Mouse (Mus musculus) adrenal gland, adult 8-10 months (tissue): Measurements from ENCODE around the gene Sertad3. TPM values are rescaled to one million over a fixed set of nuclear protein-coding genes. Genes with fewer than 3 reads are reported as not detected.

Experiments
- DNase-seq: peaks from one replicate; pipeline ENCODE4 v3.0.0; 2022
- total RNA-seq, 4 experiments: library from RNA; stranded (reverse); gene quantifications; 2 replicates each; pipeline ENCODE4 v1.2.4; 2022

The Sertad3 gene
- 10 to 100 TPM; 12.6 to 19.4 (median 14.8) TPM for total RNA-seq

GRCm38 (mm10) chr7:27473156-27473834, at the start of gene Sertad3:
Gene Sertad3 (plus strand): TSS chr7:27473768.
- peak; percentile 99 for DNase-seq

- no peak for DNase-seq
Measured at GRCm38 (mm10) chr7:27427387-27427786, 46.2 kb upstream of the Sertad3 start.

GRCm38 (mm10) chr7:27428002-27428401, 45.6 kb upstream of the Sertad3 start:
- no peak for DNase-seq

GRCm38 (mm10) chr7:27429135-27429534, 44.4 kb upstream of the Sertad3 start:
- DNase-seq, result no peak

- no peak for DNase-seq
Measured at GRCm38 (mm10) chr7:27433349-27433748, 40.2 kb upstream of the Sertad3 start.

GRCm38 (mm10) chr7:27433794-27434193, 39.8 kb upstream of the Sertad3 start:
- no peak for DNase-seq

- no peak for DNase-seq
Measured at GRCm38 (mm10) chr7:27437544-27437943, 36.0 kb upstream of the Sertad3 start.

- DNase-seq, result no peak
Measured at GRCm38 (mm10) chr7:27440014-27440413, 33.6 kb upstream of the Sertad3 start.

- no peak for DNase-seq
Measured at GRCm38 (mm10) chr7:27446051-27446450, 27.5 kb upstream of the Sertad3 start.

- DNase-seq, result peak; percentile 32
Measured at GRCm38 (mm10) chr7:27446521-27447418, 26.8 kb upstream of the Sertad3 start.

- peak; percentile 100 for DNase-seq
Measured at GRCm38 (mm10) chr7:27447419-27448286, 25.9 kb upstream of the Sertad3 start, which contains the start of the genes Sptbn4 and Blvrb. Gene Sptbn4 (minus strand): TSS chr7:27447686. Gene Blvrb (plus strand): TSS chr7:27447978.

- DNase-seq, result peak; percentile 32
Measured at GRCm38 (mm10) chr7:27448421-27449206, 25.0 kb upstream of the Sertad3 start.

- peak; percentile 52 for DNase-seq
Measured at GRCm38 (mm10) chr7:27449256-27449862, 24.2 kb upstream of the Sertad3 start.

GRCm38 (mm10) chr7:27451359-27451758, 22.2 kb upstream of the Sertad3 start:
- no peak for DNase-seq

- no peak for DNase-seq
Measured at GRCm38 (mm10) chr7:27452206-27452770, 21.3 kb upstream of the Sertad3 start.

GRCm38 (mm10) chr7:27454461-27455121, 19.0 kb upstream of the Sertad3 start:
- no peak for DNase-seq

GRCm38 (mm10) chr7:27455273-27455672, 18.3 kb upstream of the Sertad3 start:
- no peak for DNase-seq

GRCm38 (mm10) chr7:27458614-27459013, 15.0 kb upstream of the Sertad3 start:
- DNase-seq, result no peak

GRCm38 (mm10) chr7:27459640-27460039, 13.9 kb upstream of the Sertad3 start:
- no peak for DNase-seq

- DNase-seq, result no peak
Measured at GRCm38 (mm10) chr7:27460477-27460876, 13.1 kb upstream of the Sertad3 start.
